Mouse (Mus musculus): ENCODE data around the gene Dnajc15. TPM values are rescaled to one million over a fixed set of nuclear protein-coding genes. Genes with fewer than 3 reads are reported as not detected.

The Dnajc15 gene
- polyA plus RNA-seq, 1 experiment from 2014 or later, result 129 TPM

DNA sequence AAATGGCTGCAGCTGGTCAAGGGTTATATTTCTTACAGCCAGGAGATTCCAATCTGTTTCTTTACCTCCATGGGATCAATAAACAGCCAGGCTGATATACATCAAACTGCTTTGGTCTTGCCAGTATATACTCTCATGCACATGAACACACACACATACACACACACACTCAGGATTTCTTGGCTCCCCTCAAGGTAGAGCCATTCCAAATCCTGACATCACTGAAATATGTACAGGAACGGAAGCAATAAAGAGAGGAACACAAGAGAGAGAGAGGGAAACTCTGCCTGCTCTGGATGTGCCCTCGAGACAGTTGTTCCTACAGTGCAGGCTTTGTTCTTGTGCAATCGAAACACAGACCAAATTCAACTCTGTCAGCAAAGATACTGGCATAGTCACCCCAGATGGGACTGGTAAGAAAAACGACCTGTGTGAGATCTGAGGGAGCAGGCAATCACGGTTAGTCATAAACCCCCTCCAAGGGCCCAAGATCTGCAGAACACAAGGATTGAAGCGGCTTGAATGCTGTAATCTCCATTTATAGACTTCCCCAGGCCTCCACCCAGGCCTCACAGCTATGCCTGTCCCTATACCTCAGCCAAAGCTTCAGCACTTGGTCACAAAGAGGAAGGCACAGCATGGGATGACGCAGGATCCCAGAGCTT is 80.5 kb downstream of the Dnajc15 start:
- no peak for DNase-seq (ENCODE audit: low spot score)
- no peak overlapping the region for H3K27ac ChIP-seq (replicated peaks; ENCODE audit: low read depth, low read length)
- H3K9me3 ChIP-seq (replicated peaks; ENCODE audit: control insufficient read depth, low read length), result no peaks in the 10 kb centered on the region
- no peaks in the 10 kb centered on the region for H3K4me1 ChIP-seq (ENCODE audit: control insufficient read depth, insufficient read depth, low read length)
- no peak overlapping the region for H3K9ac ChIP-seq (replicated peaks; ENCODE audit: low read length)
- 45% methylated on average over 7 of the region's 7 CpGs for WGBS
- ATAC-seq (replicated peaks; ENCODE audit: insufficient number of reproducible peaks, low FRiP score, low TSS enrichment, low read depth), result no peak
- H3K4me2 ChIP-seq (ENCODE audit: low read depth, low read length), result no peak overlapping the region
- H3K36me3 ChIP-seq (replicated peaks; ENCODE audit: control insufficient read depth, insufficient read depth, low read depth, low read length), result no peaks in the 10 kb centered on the region
- no peaks in the 10 kb centered on the region for H3K27me3 ChIP-seq (ENCODE audit: control insufficient read depth, insufficient read depth, low read length)
- no peak overlapping the region for H3K4me3 ChIP-seq (ENCODE audit: low read depth, low read length)

DNA sequence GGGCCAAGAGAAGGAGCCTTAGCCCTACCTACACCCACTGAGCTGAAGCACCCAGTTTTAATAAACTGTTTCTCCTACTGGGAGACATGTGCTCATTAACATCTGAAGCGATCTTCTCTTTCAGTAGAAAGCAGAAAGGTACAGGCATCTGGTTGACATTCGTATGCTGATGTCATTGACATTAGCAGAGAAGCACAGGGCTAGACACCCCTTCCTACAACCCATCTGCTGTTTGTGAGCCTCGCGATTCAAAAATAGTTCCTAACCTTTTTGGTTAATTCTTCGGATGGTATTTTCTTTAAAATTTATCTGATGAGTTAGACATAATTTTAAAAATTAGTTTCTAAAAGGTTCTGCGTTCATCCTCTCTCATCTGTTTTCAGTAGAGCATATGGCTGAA is 81.9 kb downstream of the Dnajc15 start:
- ATAC-seq (replicated peaks; ENCODE audit: insufficient number of reproducible peaks, low FRiP score, low TSS enrichment, low read depth) (no peak), DNase-seq (ENCODE audit: low spot score) (no peak)
- H3K27me3 ChIP-seq (ENCODE audit: control insufficient read depth, insufficient read depth, low read length), result no peaks in the 10 kb centered on the region
- no peaks in the 10 kb centered on the region for H3K9me3 ChIP-seq (replicated peaks; ENCODE audit: control insufficient read depth, low read length)
- H3K9ac ChIP-seq (replicated peaks; ENCODE audit: low read length), result no peak overlapping the region
- no peak overlapping the region for H3K4me3 ChIP-seq (ENCODE audit: low read depth, low read length)
- no peak overlapping the region for H3K4me2 ChIP-seq (ENCODE audit: low read depth, low read length)
- H3K36me3 ChIP-seq (replicated peaks; ENCODE audit: control insufficient read depth, insufficient read depth, low read depth, low read length), result no peaks in the 10 kb centered on the region
- 87% methylated on average over 6 of the region's 6 CpGs for WGBS
- no peak overlapping the region for H3K27ac ChIP-seq (replicated peaks; ENCODE audit: low read depth, low read length)
- H3K4me1 ChIP-seq (ENCODE audit: control insufficient read depth, insufficient read depth, low read length), result no peaks in the 10 kb centered on the region

DNA sequence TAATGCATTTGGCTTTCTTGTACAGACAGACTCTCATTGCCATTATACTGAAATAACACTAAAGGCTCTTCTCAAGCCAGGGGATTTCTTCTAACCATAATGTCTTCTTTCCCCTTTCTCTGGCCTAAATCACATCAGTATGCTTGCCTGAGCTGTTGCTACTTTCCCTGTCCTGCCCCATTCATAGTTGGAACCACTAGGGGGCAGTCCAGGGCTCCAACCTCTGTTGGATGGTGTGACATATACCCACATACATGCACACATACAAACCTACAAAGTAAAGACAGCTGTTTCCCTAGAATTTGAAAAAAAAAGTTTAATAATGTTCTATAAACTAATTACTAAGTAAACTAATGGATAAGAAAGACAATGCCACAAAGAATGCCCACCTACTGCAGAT is 91.7 kb downstream of the Dnajc15 start:
- no peak overlapping the region for H3K4me3 ChIP-seq (ENCODE audit: low read depth, low read length)
- H3K36me3 ChIP-seq (replicated peaks; ENCODE audit: control insufficient read depth, insufficient read depth, low read depth, low read length), result no peaks in the 10 kb centered on the region
- no peaks in the 10 kb centered on the region for H3K27me3 ChIP-seq (ENCODE audit: control insufficient read depth, insufficient read depth, low read length)
- H3K4me1 ChIP-seq (ENCODE audit: control insufficient read depth, insufficient read depth, low read length), result no peaks in the 10 kb centered on the region
- H3K4me2 ChIP-seq (ENCODE audit: low read depth, low read length), result no peak overlapping the region
- H3K27ac ChIP-seq (replicated peaks; ENCODE audit: low read depth, low read length), result no peak overlapping the region
- ATAC-seq (replicated peaks; ENCODE audit: insufficient number of reproducible peaks, low FRiP score, low TSS enrichment, low read depth) (no peak), DNase-seq (ENCODE audit: low spot score) (peak; percentile 33)
- H3K9ac ChIP-seq (replicated peaks; ENCODE audit: low read length), result no peak overlapping the region
- no peaks in the 10 kb centered on the region for H3K9me3 ChIP-seq (replicated peaks; ENCODE audit: control insufficient read depth, low read length)

DNA sequence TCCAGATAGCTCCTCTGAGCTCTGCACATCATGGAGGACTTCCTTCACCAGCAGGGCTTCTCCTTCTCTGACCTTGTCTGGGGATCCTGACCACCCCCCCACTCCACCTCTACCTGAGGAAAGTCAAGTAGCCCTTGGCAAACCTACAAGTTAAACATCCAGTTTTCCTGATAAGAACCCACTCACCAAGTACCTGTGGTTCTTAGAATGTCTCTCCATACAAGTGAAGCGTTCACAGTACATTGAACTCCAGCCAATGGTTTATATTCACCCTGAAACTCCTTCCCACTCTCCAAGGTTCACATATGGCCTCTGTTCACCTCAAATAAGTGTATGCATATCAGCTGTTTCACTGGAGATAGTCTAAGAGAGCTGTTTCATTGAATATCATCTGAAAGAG is 97.6 kb downstream of the Dnajc15 start:
- Histone ChIP-seq H3K4me1 (ENCODE audit: control insufficient read depth, insufficient read depth, low read length) (no peaks in the 10 kb centered on the region), H3K36me3 (replicated peaks; ENCODE audit: control insufficient read depth, insufficient read depth, low read depth, low read length) (no peaks in the 10 kb centered on the region), H3K27me3 (ENCODE audit: control insufficient read depth, insufficient read depth, low read length) (no peaks in the 10 kb centered on the region), H3K27ac (replicated peaks; ENCODE audit: low read depth, low read length) (no peak overlapping the region), H3K4me3 (ENCODE audit: low read depth, low read length) (no peak overlapping the region), H3K9ac (replicated peaks; ENCODE audit: low read length) (no peak overlapping the region), H3K9me3 (replicated peaks; ENCODE audit: control insufficient read depth, low read length) (no peaks in the 10 kb centered on the region), H3K4me2 (ENCODE audit: low read depth, low read length) (no peak overlapping the region)
- WGBS, result 91% methylated on average over 1 of the region's 1 CpGs
- no peak for DNase-seq (ENCODE audit: low spot score)
- no peak for ATAC-seq (replicated peaks; ENCODE audit: insufficient number of reproducible peaks, low FRiP score, low TSS enrichment, low read depth)

DNA sequence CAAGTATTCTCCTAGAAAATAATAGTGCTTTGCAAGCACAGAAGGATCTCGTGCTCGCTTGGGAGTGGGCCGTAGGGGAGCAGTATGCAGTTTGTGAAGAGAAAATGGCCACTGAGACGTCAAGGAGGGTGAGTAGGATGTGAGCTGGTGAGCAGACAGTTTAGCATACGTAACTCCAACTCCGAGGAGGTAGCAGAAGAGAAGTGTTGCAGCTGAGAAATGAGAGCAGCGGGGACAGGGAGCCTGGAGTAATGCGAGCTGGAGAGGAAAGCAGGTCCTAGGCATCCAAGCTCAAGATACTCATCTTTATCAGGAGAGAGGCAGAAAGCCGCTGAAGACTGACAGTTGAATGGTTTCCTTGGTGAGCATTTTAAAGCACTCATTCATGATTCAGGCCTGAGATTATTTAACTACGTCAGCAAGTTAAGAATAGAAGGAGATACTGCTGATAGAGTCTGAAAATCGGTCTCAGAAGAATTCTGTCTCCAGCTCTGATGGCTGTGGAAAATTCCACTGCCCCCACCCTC is 98.9 kb downstream of the Dnajc15 start:
- Histone ChIP-seq H3K4me3 (ENCODE audit: low read depth, low read length) (no peak overlapping the region), H3K4me1 (ENCODE audit: control insufficient read depth, insufficient read depth, low read length) (no peaks in the 10 kb centered on the region), H3K27ac (replicated peaks; ENCODE audit: low read depth, low read length) (no peak overlapping the region), H3K27me3 (ENCODE audit: control insufficient read depth, insufficient read depth, low read length) (no peaks in the 10 kb centered on the region), H3K9ac (replicated peaks; ENCODE audit: low read length) (no peak overlapping the region), H3K36me3 (replicated peaks; ENCODE audit: control insufficient read depth, insufficient read depth, low read depth, low read length) (no peaks in the 10 kb centered on the region), H3K9me3 (replicated peaks; ENCODE audit: control insufficient read depth, low read length) (no peaks in the 10 kb centered on the region), H3K4me2 (ENCODE audit: low read depth, low read length) (no peak overlapping the region)
- no peak for DNase-seq (ENCODE audit: low spot score)
- ATAC-seq (replicated peaks; ENCODE audit: insufficient number of reproducible peaks, low FRiP score, low TSS enrichment, low read depth), result no peak
- 81% methylated on average over 11 of the region's 11 CpGs for WGBS

DNA sequence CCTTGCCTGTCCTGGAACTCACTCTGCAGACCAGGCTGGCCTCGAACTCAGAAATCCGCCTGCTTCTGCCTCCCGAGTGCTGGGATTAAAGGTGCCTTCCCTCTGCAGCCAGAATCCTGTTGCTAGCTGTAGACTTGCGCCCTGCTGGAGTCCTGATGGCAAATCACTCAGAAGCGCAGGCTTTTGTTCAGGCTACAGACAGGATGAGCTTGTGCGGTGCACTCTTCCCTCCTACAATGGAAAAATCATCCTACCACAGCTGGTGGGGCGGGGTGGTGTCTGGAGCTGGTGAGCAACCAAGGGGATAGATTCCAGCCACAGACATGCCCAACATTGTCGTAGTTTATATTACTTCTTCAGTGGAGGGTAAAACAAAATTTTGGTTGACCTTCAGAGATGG is 101.6 kb downstream of the Dnajc15 start:
- Histone ChIP-seq H3K27ac (replicated peaks; ENCODE audit: low read depth, low read length) (no peak overlapping the region), H3K4me1 (ENCODE audit: control insufficient read depth, insufficient read depth, low read length) (no peaks in the 10 kb centered on the region), H3K9me3 (replicated peaks; ENCODE audit: control insufficient read depth, low read length) (no peaks in the 10 kb centered on the region), H3K9ac (replicated peaks; ENCODE audit: low read length) (no peak overlapping the region), H3K4me2 (ENCODE audit: low read depth, low read length) (no peak overlapping the region), H3K4me3 (ENCODE audit: low read depth, low read length) (no peak overlapping the region), H3K27me3 (ENCODE audit: control insufficient read depth, insufficient read depth, low read length) (no peaks in the 10 kb centered on the region), H3K36me3 (replicated peaks; ENCODE audit: control insufficient read depth, insufficient read depth, low read depth, low read length) (no peaks in the 10 kb centered on the region)
- ATAC-seq (replicated peaks; ENCODE audit: insufficient number of reproducible peaks, low FRiP score, low TSS enrichment, low read depth) (no peak), DNase-seq (ENCODE audit: low spot score) (no peak)
- WGBS, result 82% methylated on average over 8 of the region's 8 CpGs

DNA sequence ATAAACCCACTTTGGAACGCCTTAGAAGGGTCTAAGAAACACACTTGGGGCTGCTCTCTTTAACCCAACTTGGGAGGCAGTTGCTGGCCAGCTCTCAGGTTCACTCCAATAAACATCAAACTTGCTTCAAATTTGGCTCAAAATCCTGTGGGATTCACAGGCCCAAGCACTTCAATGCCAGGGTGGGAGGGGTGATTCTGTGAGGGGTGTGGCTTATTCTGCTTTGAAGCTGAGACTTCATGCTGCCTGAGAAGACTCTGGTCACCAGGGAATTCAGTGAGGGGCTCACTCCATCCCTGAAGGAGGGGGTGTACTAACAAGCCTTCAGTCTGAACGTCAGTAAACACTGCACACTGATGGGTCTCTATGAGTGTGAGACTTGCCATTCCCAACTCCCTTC is 103.3 kb downstream of the Dnajc15 start:
- H3K36me3 ChIP-seq (replicated peaks; ENCODE audit: control insufficient read depth, insufficient read depth, low read depth, low read length), result no peaks in the 10 kb centered on the region
- ATAC-seq (replicated peaks; ENCODE audit: insufficient number of reproducible peaks, low FRiP score, low TSS enrichment, low read depth) (no peak), DNase-seq (ENCODE audit: low spot score) (no peak)
- H3K9ac ChIP-seq (replicated peaks; ENCODE audit: low read length), result no peak overlapping the region
- no peak overlapping the region for H3K4me2 ChIP-seq (ENCODE audit: low read depth, low read length)
- H3K4me1 ChIP-seq (ENCODE audit: control insufficient read depth, insufficient read depth, low read length), result no peaks in the 10 kb centered on the region
- H3K27me3 ChIP-seq (ENCODE audit: control insufficient read depth, insufficient read depth, low read length), result no peaks in the 10 kb centered on the region
- 70% methylated on average over 2 of the region's 2 CpGs for WGBS
- H3K27ac ChIP-seq (replicated peaks; ENCODE audit: low read depth, low read length), result no peak overlapping the region
- no peaks in the 10 kb centered on the region for H3K9me3 ChIP-seq (replicated peaks; ENCODE audit: control insufficient read depth, low read length)
- H3K4me3 ChIP-seq (ENCODE audit: low read depth, low read length), result no peak overlapping the region
